Mouse (Mus musculus): ENCODE measurements at regions not wholly inside any gene's neighbourhood (a gene's known extent, or its start where the extent isn't known, plus 50 kb on each side); places are given as distances from the start of the nearest gene placed in this dataset.
A peak's percentile ranks its signal among the peaks of the same experiment; 100 is the strongest.

- peak; percentile 90 for DNase-seq
These were observed 52.3 kb upstream of the Cux1 start for GRCm38 (mm10) chr5:136619315-136620231.

- no peak for DNase-seq
These were observed 52.9 kb upstream of the Cux1 start for GRCm38 (mm10) chr5:136620234-136620633.

GRCm38 (mm10) chr5:136621336-136622125 is 54.2 kb upstream of the Cux1 start:
- no peak for DNase-seq

- DNase-seq, result no peak
These were observed 54.9 kb upstream of the Cux1 start for GRCm38 (mm10) chr5:136622152-136622551.

GRCm38 (mm10) chr5:136622721-136623542 is 55.6 kb upstream of the Cux1 start:
- DNase-seq, result peak; percentile 94

- no peak for DNase-seq
These were observed 56.5 kb upstream of the Cux1 start for GRCm38 (mm10) chr5:136623791-136624190.

GRCm38 (mm10) chr5:136625176-136625991 is 58.1 kb upstream of the Cux1 start:
- DNase-seq, result no peak

GRCm38 (mm10) chr5:136626142-136626771 is 59.0 kb upstream of the Cux1 start:
- no peak for DNase-seq

- DNase-seq, result no peak
These were observed 59.6 kb upstream of the Cux1 start for GRCm38 (mm10) chr5:136626891-136627290.

GRCm38 (mm10) chr5:136627671-136628292 is 60.5 kb upstream of the Cux1 start:
- DNase-seq, result peak; percentile 90

GRCm38 (mm10) chr5:136628502-136628901 is 61.2 kb upstream of the Cux1 start:
- DNase-seq, result no peak

- DNase-seq, result no peak
These were observed 60.7 kb upstream of the Myl10 start for GRCm38 (mm10) chr5:136632286-136632685.

- DNase-seq, result no peak
These were observed 59.0 kb upstream of the Myl10 start for GRCm38 (mm10) chr5:136633901-136634300.

- no peak for DNase-seq
These were observed 57.8 kb upstream of the Myl10 start for GRCm38 (mm10) chr5:136635119-136635518.

GRCm38 (mm10) chr5:136636476-136636875 is 56.5 kb upstream of the Myl10 start:
- no peak for DNase-seq

- no peak for DNase-seq
These were observed 55.1 kb upstream of the Myl10 start for GRCm38 (mm10) chr5:136637872-136638271.

GRCm38 (mm10) chr5:136640871-136641619 is 51.9 kb upstream of the Myl10 start:
- no peak for DNase-seq

GRCm38 (mm10) chr5:136642208-136642607 is 50.7 kb upstream of the Myl10 start:
- DNase-seq, result no peak
